Mouse (Mus musculus): Measurements from ENCODE around the gene Dync1li1. TPM values are rescaled to one million over a fixed set of nuclear protein-coding genes. Genes with fewer than 3 reads are reported as not detected.

Dync1li1 gene
- total and polyA plus RNA-seq, 3 experiments = 35.2 to 40.0 TPM; not detected in 1

- TF ChIP-seq JUND (IDR thresholded peaks at IDR 0.05; ENCODE audit: low read depth, low read length) (no peak), ETS1 (IDR thresholded peaks at IDR 0.05; ENCODE audit: low read depth, low read length) (no peak), CHD2 (IDR thresholded peaks at IDR 0.05; ENCODE audit: low read length) (no peak), TAL1 (IDR thresholded peaks at IDR 0.05; ENCODE audit: low read length) (no peak), EP300 (IDR thresholded peaks at IDR 0.05; ENCODE audit: low read depth in 1 of 2, low read length in 2 of 2) (no peak), ZC3H11A (IDR thresholded peaks at IDR 0.05; ENCODE audit: low read depth, low read length) (no peak), GATA1 (IDR thresholded peaks at IDR 0.05; ENCODE audit: low read depth, low read length) (peak; percentile 54), MAX (IDR thresholded peaks at IDR 0.05; ENCODE audit: low read length) (peak; percentile 50; the same call in 1 of the 2 replicates), GABPA (IDR thresholded peaks at IDR 0.05; ENCODE audit: low read depth, low read length) (no peak), MYC (IDR thresholded peaks at IDR 0.05; ENCODE audit: low read depth, low read length) (peak; percentile 79; the same call in 1 of the 2 replicates), ZMIZ1 (IDR thresholded peaks at IDR 0.05; ENCODE audit: low read depth, low read length) (no peak), POLR2A (IDR thresholded peaks at IDR 0.05; ENCODE audit: control insufficient read depth in 1 of 2, insufficient read depth in 1 of 2, low read depth in 1 of 2, low read length in 2 of 2, poor library complexity in 1 of 2) (no peak)
- peak overlapping the region; percentile 78 for H3K9ac ChIP-seq (ENCODE audit: control insufficient read depth, low read depth, low read length, poor library complexity, severe bottlenecking)
- no peaks in the 10 kb centered on the region for H3K9me3 ChIP-seq (replicated peaks; ENCODE audit: insufficient read depth, low read length)
- peak overlapping the region; percentile 81 for H3K27ac ChIP-seq (ENCODE audit: control insufficient read depth, low read depth, low read length)
- H3K79me2 ChIP-seq (ENCODE audit: control insufficient read depth, insufficient read depth, low read length, poor library complexity) = peaks cover 3% of the 10 kb centered on the region; the same call in 1 of the 2 replicates
- DNase-seq (ENCODE audit: low read depth, low spot score) = peak; percentile 62
- peaks cover 0 to 4% of the 10 kb centered on the region in 2 experiments; a peak in 2 of 4 replicates for H3K36me3 ChIP-seq (ENCODE audit: control insufficient read depth in 1 of 2, insufficient read depth in 2 of 2, low read length in 2 of 2)
- 0 out of 4 replicates have a peak, but pooled peaks cover 0 to 1% of the 10 kb centered on the region in 2 experiments for H3K27me3 ChIP-seq (ENCODE audit: control insufficient read depth in 1 of 2, insufficient read depth in 2 of 2, low read length in 2 of 2)
- H3K4me3 ChIP-seq (ENCODE audit: control insufficient read depth in 1 of 2, insufficient read depth in 1 of 2, low read depth in 2 of 2, low read length in 2 of 2) = no peak overlapping the region; a peak in 2 of 4 replicates
- peaks cover 0 to 7% of the 10 kb centered on the region in 2 experiments; a peak in 1 of 4 replicates for H3K4me1 ChIP-seq (ENCODE audit: control insufficient read depth in 1 of 2, insufficient read depth in 2 of 2, low read length in 2 of 2)
Measured at GRCm38 (mm10) chr9:114646556-114647505, 41.8 kb upstream of the Dync1li1 start.

GRCm38 (mm10) chr9:114647506-114648432 lies 40.8 kb upstream of the Dync1li1 start:
- peak overlapping the region; percentile 78 for H3K9ac ChIP-seq (ENCODE audit: control insufficient read depth, low read depth, low read length, poor library complexity, severe bottlenecking)
- H3K27me3 ChIP-seq (ENCODE audit: control insufficient read depth in 1 of 2, insufficient read depth in 2 of 2, low read length in 2 of 2) = 0 out of 4 replicates have a peak, but pooled peaks cover 0 to 1% of the 10 kb centered on the region in 2 experiments
- peaks cover 0 to 7% of the 10 kb centered on the region in 2 experiments; a peak in 1 of 4 replicates for H3K4me1 ChIP-seq (ENCODE audit: control insufficient read depth in 1 of 2, insufficient read depth in 2 of 2, low read length in 2 of 2)
- H3K9me3 ChIP-seq (replicated peaks; ENCODE audit: insufficient read depth, low read length) = no peaks in the 10 kb centered on the region
- peak; percentile 88 for DNase-seq (ENCODE audit: low read depth, low spot score)
- peak overlapping the region; percentile 73 to 74 for H3K4me3 ChIP-seq (ENCODE audit: control insufficient read depth in 1 of 2, insufficient read depth in 1 of 2, low read depth in 2 of 2, low read length in 2 of 2)
- TF ChIP-seq SMC3 (IDR thresholded peaks at IDR 0.05; ENCODE audit: low read depth, low read length) = peak; percentile 18
- TF ChIP-seq SIN3A (IDR thresholded peaks at IDR 0.05; ENCODE audit: low read length) = peak; percentile 22
- no peak for TF ChIP-seq ZC3H11A (IDR thresholded peaks at IDR 0.05; ENCODE audit: low read depth, low read length)
- no peak; the same call in 1 of the 2 replicates for TF ChIP-seq MXI1 (IDR thresholded peaks at IDR 0.05; ENCODE audit: low read depth, low read length)
- no peak for TF ChIP-seq ZKSCAN1 (IDR thresholded peaks at IDR 0.05; ENCODE audit: low read depth, low read length)
- TF ChIP-seq CTCF (IDR thresholded peaks at IDR 0.05 in 2 of 3, conservative IDR thresholded peaks at IDR 0.05 in 1 of 3; ENCODE audit: control insufficient read depth in 1 of 3, insufficient read depth in 1 of 3, low read depth in 2 of 3, low read length in 3 of 3, poor library complexity in 1 of 3, severe bottlenecking in 1 of 3) = peak; percentile 19 to 39 (median 25); a peak in 4 of 6 replicates
- peak; percentile 22 for TF ChIP-seq RAD21 (IDR thresholded peaks at IDR 0.05; ENCODE audit: low read depth, low read length)
- TF ChIP-seq KAT2A (conservative IDR thresholded peaks at IDR 0.05; ENCODE audit: low read depth, low read length) = no peak
- no peak for TF ChIP-seq CHD2 (IDR thresholded peaks at IDR 0.05; ENCODE audit: low read length)
- TF ChIP-seq ETS1 (IDR thresholded peaks at IDR 0.05; ENCODE audit: low read depth, low read length) = peak; percentile 54; the same call in 1 of the 2 replicates
- no peak for TF ChIP-seq BHLHE40 (IDR thresholded peaks at IDR 0.05; ENCODE audit: borderline replicate concordance, low read depth, low read length)
- TF ChIP-seq MYC (IDR thresholded peaks at IDR 0.05; ENCODE audit: low read depth, low read length) = peak; percentile 50
- peak in 1 of 2 experiments; percentile 62; a peak in 2 of 4 replicates for TF ChIP-seq POLR2A (IDR thresholded peaks at IDR 0.05; ENCODE audit: control insufficient read depth in 1 of 2, insufficient read depth in 1 of 2, low read depth in 1 of 2, low read length in 2 of 2, poor library complexity in 1 of 2)
- 0 out of 2 replicates have a peak, but pooled peaks have one; percentile 4 for TF ChIP-seq TCF12 (IDR thresholded peaks at IDR 0.05; ENCODE audit: low read depth, low read length)
- no peak for TF ChIP-seq CHD1 (IDR thresholded peaks at IDR 0.05; ENCODE audit: low read depth, low read length)
- peak; percentile 27; the same call in 1 of the 2 replicates for TF ChIP-seq HCFC1 (IDR thresholded peaks at IDR 0.05; ENCODE audit: low read depth, low read length)
- TF ChIP-seq POLR2AphosphoS2 (IDR thresholded peaks at IDR 0.05; ENCODE audit: low read length) = no peak
- peak; percentile 54 for TF ChIP-seq NELFE (IDR thresholded peaks at IDR 0.05; ENCODE audit: low read depth, low read length)
- peak overlapping the region; percentile 81 for H3K27ac ChIP-seq (ENCODE audit: control insufficient read depth, low read depth, low read length)
- H3K36me3 ChIP-seq (ENCODE audit: control insufficient read depth in 1 of 2, insufficient read depth in 2 of 2, low read length in 2 of 2) = peaks cover 0 to 4% of the 10 kb centered on the region in 2 experiments; a peak in 2 of 4 replicates
- H3K79me2 ChIP-seq (ENCODE audit: control insufficient read depth, insufficient read depth, low read length, poor library complexity) = peaks cover 3% of the 10 kb centered on the region; the same call in 1 of the 2 replicates

Data from MEL (cell line).